Mouse (Mus musculus): ENCODE data around the gene Tlr3. TPM values are rescaled to one million over a fixed set of nuclear protein-coding genes. Genes with fewer than 3 reads are reported as not detected.

Tlr3 gene
- polyA plus RNA-seq, 1 experiment from 2014 or later = 3.3 TPM

DNA sequence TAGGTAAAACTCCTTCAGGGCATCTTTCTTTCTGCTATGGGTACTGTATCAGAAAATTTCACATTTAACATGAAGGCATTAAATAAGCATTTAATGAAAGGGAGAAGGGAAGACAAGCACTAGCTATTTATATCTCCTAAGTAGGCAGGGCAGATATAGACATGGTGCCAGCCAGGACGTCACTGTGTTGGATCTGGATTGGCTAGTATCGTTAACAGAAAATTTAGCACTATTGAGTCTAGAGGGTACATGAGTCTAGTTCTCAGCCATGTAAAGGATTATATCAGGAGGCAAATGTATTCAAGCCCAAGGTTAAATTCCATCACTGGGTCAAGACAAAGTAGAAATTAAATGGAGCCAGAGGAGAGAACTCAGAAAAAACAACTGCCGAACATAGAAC, 36.8 kb downstream of the Tlr3 start:
- H3K27me3 ChIP-seq (ENCODE audit: control insufficient read depth, insufficient read depth, low read length) = no peaks in the 10 kb centered on the region
- no peak for ATAC-seq (ENCODE audit: insufficient number of reproducible peaks, insufficient read depth, low FRiP score, low read depth)

DNA sequence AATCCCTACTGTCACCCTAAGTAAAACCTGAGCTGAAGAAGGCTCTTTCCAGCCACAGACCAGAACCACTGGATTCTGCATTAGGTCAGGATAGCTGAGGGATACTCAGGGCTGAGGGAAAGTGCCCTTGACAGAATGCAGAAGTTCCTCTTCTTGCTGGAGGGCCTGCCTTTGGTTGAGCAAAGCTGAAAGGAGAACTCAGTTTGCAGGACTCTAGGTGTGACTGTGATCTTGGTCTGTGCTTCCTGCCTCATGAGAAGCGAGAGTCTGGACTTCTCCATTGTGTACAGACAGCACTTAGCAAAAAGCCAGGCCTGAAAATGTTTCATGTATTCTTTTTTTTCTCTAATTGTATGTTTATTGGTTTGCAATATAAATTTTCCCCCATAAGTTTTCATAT, 43.7 kb downstream of the Tlr3 start:
- Histone ChIP-seq H3K4me2 (ENCODE audit: low read length) (no peak overlapping the region), H3K4me3 (ENCODE audit: control insufficient read depth in 1 of 2, insufficient read depth in 1 of 2, low read depth in 1 of 2, low read length in 2 of 2) (no peak overlapping the region), H3K9me3 (ENCODE audit: control insufficient read depth, low read length) (no peaks in the 10 kb centered on the region), H3K4me1 (ENCODE audit: control insufficient read depth in 2 of 2, insufficient read depth in 2 of 2, low read length in 2 of 2) (0 out of 4 replicates have a peak, but pooled peaks cover 0 to 2% of the 10 kb centered on the region in 2 experiments), H3K27ac (replicated peaks in 1 of 2; ENCODE audit: control insufficient read depth in 1 of 2, insufficient read depth in 1 of 2, low read depth in 2 of 2, low read length in 2 of 2) (no peak overlapping the region), H3K36me3 (ENCODE audit: control insufficient read depth, insufficient read depth, low read length) (no peaks in the 10 kb centered on the region), H3K27me3 (ENCODE audit: control insufficient read depth, insufficient read depth, low read length) (no peaks in the 10 kb centered on the region), H3K9ac (ENCODE audit: low read length) (no peak overlapping the region)
- no peak for ATAC-seq (ENCODE audit: insufficient number of reproducible peaks, insufficient read depth, low FRiP score, low read depth)
- 69% methylated on average over 1 of the region's 1 CpGs for WGBS

More for the DNA sequence above, 36.8 kb downstream of the Tlr3 start:
- Histone ChIP-seq H3K9me3 (ENCODE audit: control insufficient read depth, low read length) (no peaks in the 10 kb centered on the region), H3K36me3 (ENCODE audit: control insufficient read depth, insufficient read depth, low read length) (no peaks in the 10 kb centered on the region), H3K4me2 (ENCODE audit: low read length) (no peak overlapping the region), H3K27ac (replicated peaks in 1 of 2; ENCODE audit: control insufficient read depth in 1 of 2, insufficient read depth in 1 of 2, low read depth in 2 of 2, low read length in 2 of 2) (no peak overlapping the region), H3K9ac (ENCODE audit: low read length) (no peak overlapping the region), H3K4me1 (ENCODE audit: control insufficient read depth in 2 of 2, insufficient read depth in 2 of 2, low read length in 2 of 2) (0 out of 4 replicates have a peak, but pooled peaks cover 0 to 4% of the 10 kb centered on the region in 2 experiments), H3K4me3 (ENCODE audit: control insufficient read depth in 1 of 2, insufficient read depth in 1 of 2, low read depth in 1 of 2, low read length in 2 of 2) (no peak overlapping the region)
- WGBS = 42% methylated on average over 3 of the region's 3 CpGs

DNA sequence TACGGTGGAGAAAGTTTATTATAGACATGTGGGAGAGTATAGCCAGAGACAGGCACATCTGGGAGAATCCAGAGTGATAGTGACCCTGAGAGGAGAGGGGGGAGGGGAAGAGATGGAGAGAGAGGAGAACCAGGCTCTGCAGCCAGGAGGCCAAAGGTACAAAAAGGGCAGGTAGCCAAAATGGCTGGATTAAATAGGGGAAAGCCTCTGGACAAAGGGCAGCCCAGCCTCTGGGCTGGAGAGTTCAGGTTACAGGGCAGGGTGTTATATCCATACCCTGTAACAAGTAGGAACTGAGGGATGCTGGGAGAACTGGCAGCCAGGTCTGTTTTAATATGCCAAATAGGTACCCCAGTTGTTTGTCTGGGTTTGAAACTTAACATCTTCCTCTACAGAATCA, 47.7 kb downstream of the Tlr3 start:
- H3K27me3 ChIP-seq (ENCODE audit: control insufficient read depth, insufficient read depth, low read length) = no peaks in the 10 kb centered on the region
- 72% methylated on average over 1 of the region's 1 CpGs for WGBS
- no peaks in the 10 kb centered on the region for H3K36me3 ChIP-seq (ENCODE audit: control insufficient read depth, insufficient read depth, low read length)
- 0 out of 4 replicates have a peak, but pooled peaks cover 0 to 3% of the 10 kb centered on the region in 2 experiments for H3K4me1 ChIP-seq (ENCODE audit: control insufficient read depth in 2 of 2, insufficient read depth in 2 of 2, low read length in 2 of 2)
- H3K4me2 ChIP-seq (ENCODE audit: low read length) = no peak overlapping the region
- no peaks in the 10 kb centered on the region for H3K9me3 ChIP-seq (ENCODE audit: control insufficient read depth, low read length)
- H3K27ac ChIP-seq (replicated peaks in 1 of 2; ENCODE audit: control insufficient read depth in 1 of 2, insufficient read depth in 1 of 2, low read depth in 2 of 2, low read length in 2 of 2) = no peak overlapping the region
- H3K4me3 ChIP-seq (ENCODE audit: control insufficient read depth in 1 of 2, insufficient read depth in 1 of 2, low read depth in 1 of 2, low read length in 2 of 2) = no peak overlapping the region
- ATAC-seq (ENCODE audit: insufficient number of reproducible peaks, insufficient read depth, low FRiP score, low read depth) = no peak
- no peak overlapping the region for H3K9ac ChIP-seq (ENCODE audit: low read length)

DNA sequence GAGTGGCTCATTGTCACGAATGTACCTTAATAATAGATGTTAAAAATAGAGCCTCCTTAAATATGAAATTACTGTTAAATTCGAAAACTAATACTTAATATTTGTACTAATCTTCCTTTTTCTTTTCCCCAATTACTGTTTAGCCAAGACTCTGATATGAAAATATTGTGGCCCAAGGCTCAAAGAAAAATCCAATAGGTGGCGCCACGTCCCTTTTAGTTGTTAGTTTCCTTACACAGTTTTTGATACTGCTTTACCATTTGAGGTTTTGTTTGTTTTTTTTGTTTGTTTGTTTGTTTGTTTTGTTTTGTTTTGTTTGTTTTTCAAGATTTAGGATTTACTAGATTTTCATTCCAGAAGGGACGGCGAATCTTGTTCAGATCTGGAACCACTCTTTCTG, 48.6 kb downstream of the Tlr3 start:
- WGBS = 58% methylated on average over 6 of the region's 6 CpGs
- 0 out of 4 replicates have a peak, but pooled peaks cover 0 to 8% of the 10 kb centered on the region in 2 experiments for H3K4me1 ChIP-seq (ENCODE audit: control insufficient read depth in 2 of 2, insufficient read depth in 2 of 2, low read length in 2 of 2)
- H3K27me3 ChIP-seq (ENCODE audit: control insufficient read depth, insufficient read depth, low read length) = no peaks in the 10 kb centered on the region
- no peak for ATAC-seq (ENCODE audit: insufficient number of reproducible peaks, insufficient read depth, low FRiP score, low read depth)
- H3K4me3 ChIP-seq (ENCODE audit: control insufficient read depth in 1 of 2, insufficient read depth in 1 of 2, low read depth in 1 of 2, low read length in 2 of 2) = no peak overlapping the region
- no peak overlapping the region for H3K4me2 ChIP-seq (ENCODE audit: low read length)
- H3K36me3 ChIP-seq (ENCODE audit: control insufficient read depth, insufficient read depth, low read length) = no peaks in the 10 kb centered on the region
- no peaks in the 10 kb centered on the region for H3K9me3 ChIP-seq (ENCODE audit: control insufficient read depth, low read length)
- H3K27ac ChIP-seq (replicated peaks in 1 of 2; ENCODE audit: control insufficient read depth in 1 of 2, insufficient read depth in 1 of 2, low read depth in 2 of 2, low read length in 2 of 2) = no peak overlapping the region
- H3K9ac ChIP-seq (ENCODE audit: low read length) = no peak overlapping the region

DNA sequence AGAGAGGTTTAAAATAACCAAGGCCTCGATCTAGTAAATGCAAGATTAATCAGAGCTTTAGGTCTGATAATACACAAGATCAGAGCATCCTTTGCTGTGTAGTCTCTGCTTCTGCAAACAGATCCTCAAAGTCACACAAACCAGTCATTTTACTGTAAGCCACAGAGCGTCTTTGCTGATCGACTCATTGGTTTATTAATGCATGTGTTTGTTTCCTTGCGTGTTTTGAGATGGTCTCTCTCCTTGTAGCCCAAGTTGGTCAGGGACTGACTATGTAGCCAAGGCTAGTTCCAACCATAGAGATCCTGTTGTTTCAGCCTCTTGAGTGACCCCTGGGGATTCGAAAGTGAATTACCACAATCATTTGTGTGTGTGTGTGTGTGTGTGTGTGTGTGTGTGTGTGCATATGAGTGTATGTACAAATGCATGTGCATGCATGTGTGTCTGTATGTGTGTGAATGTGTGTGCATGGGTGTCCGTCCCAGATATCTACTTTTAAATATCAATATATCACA, 51.7 kb downstream of the Tlr3 start:
- Histone ChIP-seq H3K9me3 (ENCODE audit: control insufficient read depth, low read length) (no peaks in the 10 kb centered on the region), H3K27ac (replicated peaks in 1 of 2; ENCODE audit: control insufficient read depth in 1 of 2, insufficient read depth in 1 of 2, low read depth in 2 of 2, low read length in 2 of 2) (no peak overlapping the region), H3K4me1 (ENCODE audit: control insufficient read depth in 2 of 2, insufficient read depth in 2 of 2, low read length in 2 of 2) (0 out of 4 replicates have a peak, but pooled peaks cover 0 to 6% of the 10 kb centered on the region in 2 experiments), H3K4me3 (ENCODE audit: control insufficient read depth in 1 of 2, insufficient read depth in 1 of 2, low read depth in 1 of 2, low read length in 2 of 2) (peak overlapping the region in 1 of 2 experiments; percentile 74; a peak in 2 of 4 replicates), H3K36me3 (ENCODE audit: control insufficient read depth, insufficient read depth, low read length) (no peaks in the 10 kb centered on the region), H3K27me3 (ENCODE audit: control insufficient read depth, insufficient read depth, low read length) (no peaks in the 10 kb centered on the region), H3K9ac (ENCODE audit: low read length) (no peak overlapping the region), H3K4me2 (ENCODE audit: low read length) (peak overlapping the region; percentile 85)
- WGBS = 78% methylated on average over 6 of the region's 6 CpGs
- no peak for ATAC-seq (ENCODE audit: insufficient number of reproducible peaks, insufficient read depth, low FRiP score, low read depth)

DNA sequence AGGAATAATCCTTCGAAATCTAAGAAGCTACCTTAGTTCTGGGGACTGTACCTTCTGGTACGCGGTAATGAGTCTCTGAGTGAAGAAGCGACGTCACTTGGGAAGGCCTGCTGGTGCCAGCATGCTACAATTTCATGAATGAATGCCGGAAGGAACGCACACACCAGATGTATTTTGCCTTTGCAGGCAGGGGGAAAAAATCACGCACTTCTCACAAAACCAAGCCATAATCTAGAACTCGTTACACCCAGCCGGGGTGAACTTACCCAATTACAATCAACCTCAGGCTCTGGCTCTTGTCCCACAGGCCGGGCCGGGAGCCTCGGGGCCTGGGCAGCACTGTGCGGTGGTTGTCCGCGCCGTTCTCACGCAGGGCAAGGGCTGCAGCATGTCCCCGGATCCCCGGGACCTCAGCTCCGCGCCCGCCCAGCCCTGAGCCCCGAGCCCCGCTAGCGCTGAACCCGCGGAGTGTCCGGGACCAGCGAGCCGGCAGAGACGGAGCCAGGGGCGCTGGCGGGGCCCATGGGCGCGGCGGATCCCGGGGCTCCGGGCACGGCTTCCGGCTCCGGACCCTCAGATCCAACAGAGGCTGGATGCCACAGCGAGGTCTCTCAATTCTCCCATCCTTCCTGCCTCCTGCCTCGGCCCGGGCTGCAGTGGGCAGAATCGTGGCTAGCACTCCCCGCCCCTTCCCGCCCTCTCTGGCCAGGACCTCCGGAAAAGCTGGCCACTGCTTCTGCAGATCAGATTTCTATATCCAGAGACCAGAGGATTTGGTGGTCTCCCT, 52.6 kb downstream of the Tlr3 start:
- H3K4me2 ChIP-seq (ENCODE audit: low read length) = peak overlapping the region; percentile 85
- H3K27ac ChIP-seq (replicated peaks in 1 of 2; ENCODE audit: control insufficient read depth in 1 of 2, insufficient read depth in 1 of 2, low read depth in 2 of 2, low read length in 2 of 2) = no peak overlapping the region
- H3K27me3 ChIP-seq (ENCODE audit: control insufficient read depth, insufficient read depth, low read length) = no peaks in the 10 kb centered on the region
- peak; percentile 50; the same call in 1 of the 2 replicates for ATAC-seq (ENCODE audit: insufficient number of reproducible peaks, insufficient read depth, low FRiP score, low read depth)
- peak overlapping the region; percentile 74 to 79 for H3K4me3 ChIP-seq (ENCODE audit: control insufficient read depth in 1 of 2, insufficient read depth in 1 of 2, low read depth in 1 of 2, low read length in 2 of 2)
- H3K36me3 ChIP-seq (ENCODE audit: control insufficient read depth, insufficient read depth, low read length) = no peaks in the 10 kb centered on the region
- no peaks in the 10 kb centered on the region for H3K9me3 ChIP-seq (ENCODE audit: control insufficient read depth, low read length)
- 0 out of 4 replicates have a peak, but pooled peaks cover 0 to 6% of the 10 kb centered on the region in 2 experiments for H3K4me1 ChIP-seq (ENCODE audit: control insufficient read depth in 2 of 2, insufficient read depth in 2 of 2, low read length in 2 of 2)
- H3K9ac ChIP-seq (ENCODE audit: low read length) = peak overlapping the region; percentile 74
- 5% methylated on average over 49 of the region's 49 CpGs for WGBS

DNA sequence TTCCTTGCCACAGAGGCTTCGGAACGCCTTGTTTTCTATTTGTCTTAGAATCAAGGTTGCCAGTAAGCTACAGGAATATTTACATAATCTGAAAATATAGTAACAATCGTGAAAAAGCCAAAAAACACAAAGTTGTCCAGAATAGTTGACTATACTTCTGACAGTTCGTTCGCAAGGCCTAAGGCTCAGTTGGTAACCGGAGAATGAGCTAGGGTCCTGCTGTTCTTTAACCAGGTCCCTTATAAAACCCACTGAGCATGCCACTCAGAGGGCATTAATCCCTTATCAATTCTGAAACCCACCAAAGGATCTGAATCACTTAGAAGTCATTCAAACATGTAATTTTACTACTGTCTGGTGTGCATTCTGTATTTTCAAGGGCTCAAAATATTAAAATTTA, 55.1 kb downstream of the Tlr3 start:
- no peak overlapping the region for H3K9ac ChIP-seq (ENCODE audit: low read length)
- no peak overlapping the region for H3K4me3 ChIP-seq (ENCODE audit: control insufficient read depth in 1 of 2, insufficient read depth in 1 of 2, low read depth in 1 of 2, low read length in 2 of 2)
- 0 out of 2 replicates have a peak, but pooled peaks cover 5% of the 10 kb centered on the region for H3K36me3 ChIP-seq (ENCODE audit: control insufficient read depth, insufficient read depth, low read length)
- H3K27me3 ChIP-seq (ENCODE audit: control insufficient read depth, insufficient read depth, low read length) = no peaks in the 10 kb centered on the region
- no peaks in the 10 kb centered on the region for H3K9me3 ChIP-seq (ENCODE audit: control insufficient read depth, low read length)
- WGBS = 83% methylated on average over 6 of the region's 6 CpGs
- no peak overlapping the region for H3K27ac ChIP-seq (replicated peaks in 1 of 2; ENCODE audit: control insufficient read depth in 1 of 2, insufficient read depth in 1 of 2, low read depth in 2 of 2, low read length in 2 of 2)
- H3K4me2 ChIP-seq (ENCODE audit: low read length) = no peak overlapping the region
- ATAC-seq (ENCODE audit: insufficient number of reproducible peaks, insufficient read depth, low FRiP score, low read depth) = no peak
- 0 out of 4 replicates have a peak, but pooled peaks cover 0 to 6% of the 10 kb centered on the region in 2 experiments for H3K4me1 ChIP-seq (ENCODE audit: control insufficient read depth in 2 of 2, insufficient read depth in 2 of 2, low read length in 2 of 2)
